Mouse (Mus musculus) spleen, postnatal 4 days (tissue): Measurements from ENCODE around the gene Plgrkt.
A peak's percentile ranks its signal among the peaks of the same experiment; 100 is the strongest.
"Not testable (repeated sequence)": the region's sequence is repeated elsewhere in the genome, so short reads cannot be mapped to it uniquely, and the experiment has no call there.

Experiments used
- DNase-seq, 2 experiments: peaks; one replicate each; pipeline ENCODE4 v3.0.0; 2022; ENCODE audit warnings: low spot score in 2 of 2

The Plgrkt gene

GRCm38 (mm10) chr19:29366969-29367622 is at the start of gene Plgrkt, which contains the start of gene Cd274:
TSS of gene Plgrkt (minus strand) at chr19:29367390.
TSS of gene Cd274 (plus strand) at chr19:29367455.
- peak; percentile 86 to 92 for DNase-seq

GRCm38 (mm10) chr19:29416393-29416902 is 49.3 kb upstream of the Plgrkt start:
- no peak for DNase-seq

- not testable (repeated sequence) for DNase-seq
Measured at GRCm38 (mm10) chr19:29414917-29415316, 47.7 kb upstream of the Plgrkt start.

- DNase-seq = no peak
Measured at GRCm38 (mm10) chr19:29414513-29414912, 47.3 kb upstream of the Plgrkt start.

- no peak for DNase-seq
Measured at GRCm38 (mm10) chr19:29412476-29413420, 45.6 kb upstream of the Plgrkt start.

- no peak for DNase-seq
Measured at GRCm38 (mm10) chr19:29410619-29411018, 43.4 kb upstream of the Plgrkt start, which contains the start of gene Pdcd1lg2. TSS of gene Pdcd1lg2 (plus strand) at chr19:29410919.

GRCm38 (mm10) chr19:29406042-29407017 is 39.1 kb upstream of the Plgrkt start:
- DNase-seq = no peak

GRCm38 (mm10) chr19:29405388-29405787 is 38.2 kb upstream of the Plgrkt start:
- no peak for DNase-seq

GRCm38 (mm10) chr19:29403251-29403650 is 36.1 kb upstream of the Plgrkt start:
- DNase-seq = no peak

- DNase-seq = no peak
Measured at GRCm38 (mm10) chr19:29402621-29403020, 35.4 kb upstream of the Plgrkt start.

- DNase-seq = no peak
Measured at GRCm38 (mm10) chr19:29400466-29400865, 33.3 kb upstream of the Plgrkt start.

- no peak for DNase-seq
Measured at GRCm38 (mm10) chr19:29399786-29400185, 32.6 kb upstream of the Plgrkt start.

GRCm38 (mm10) chr19:29396353-29396752 is 29.2 kb upstream of the Plgrkt start:
- no peak for DNase-seq

GRCm38 (mm10) chr19:29394721-29395120 is 27.5 kb upstream of the Plgrkt start:
- no peak for DNase-seq

GRCm38 (mm10) chr19:29393333-29393732 is 26.1 kb upstream of the Plgrkt start:
- no peak for DNase-seq

GRCm38 (mm10) chr19:29391279-29391678 is 24.1 kb upstream of the Plgrkt start:
- DNase-seq = no peak

- no peak for DNase-seq
Measured at GRCm38 (mm10) chr19:29390483-29390882, 23.3 kb upstream of the Plgrkt start.

GRCm38 (mm10) chr19:29388818-29389217 is 21.6 kb upstream of the Plgrkt start:
- DNase-seq = no peak

GRCm38 (mm10) chr19:29385822-29386221 is 18.6 kb upstream of the Plgrkt start:
- DNase-seq = no peak

GRCm38 (mm10) chr19:29384994-29385393 is 17.8 kb upstream of the Plgrkt start:
- no peak for DNase-seq

GRCm38 (mm10) chr19:29384412-29384811 is 17.2 kb upstream of the Plgrkt start:
- no peak for DNase-seq
